Mouse (Mus musculus): ENCODE measurements around the gene Olfr221.

DNA sequence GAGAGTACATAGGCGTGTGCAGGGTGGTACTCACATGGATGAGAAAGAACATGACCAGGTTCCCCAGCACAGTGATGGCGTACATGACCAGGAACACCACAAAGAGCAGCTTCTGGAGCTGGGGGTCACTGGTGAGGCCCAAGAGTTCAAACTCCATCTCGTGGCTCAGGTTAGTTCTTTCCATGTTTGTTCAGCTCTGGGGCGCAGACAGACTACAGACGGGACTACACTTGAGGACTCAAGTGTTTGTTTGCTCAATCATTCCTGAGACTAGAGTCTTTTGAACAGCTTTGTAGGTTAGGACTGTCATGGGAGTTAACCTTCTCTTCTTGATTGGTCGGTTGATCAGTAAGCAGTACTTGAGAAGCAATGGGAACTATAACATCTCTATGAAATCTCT is 6.3 kb downstream of the Olfr221 start:
- no peak for TF ChIP-seq CTCF (IDR thresholded peaks at IDR 0.05; ENCODE audit: low read depth)
- TF ChIP-seq EP300 (IDR thresholded peaks at IDR 0.05; ENCODE audit: low read depth): no peak

Measured in liver, embryonic 14.5 days (tissue).